Mouse (Mus musculus) cortical plate, adult 2 months (tissue): ENCODE data around the gene 1810062G17Rik.
A peak's percentile ranks its signal among the peaks of the same experiment; 100 is the strongest.

Experiments used
- CTCF ChIP-seq: fragments of 200-500 bp; IDR thresholded peaks from 2 replicates; pipeline ENCODE4 v1.5.1; 2011; ENCODE audit warnings: mild to moderate bottlenecking, control low read depth, low read length; ENCODE audit not compliant: insufficient read depth; ENCODE audit errors: extremely low read depth
- POLR2A ChIP-seq: fragments of 200-500 bp; IDR thresholded peaks from 2 replicates; pipeline ENCODE4 v1.6.1; 2011; ENCODE audit warnings: mild to moderate bottlenecking, low read length, control low read depth; ENCODE audit not compliant: insufficient read depth; ENCODE audit errors: extremely low read depth

DNA sequence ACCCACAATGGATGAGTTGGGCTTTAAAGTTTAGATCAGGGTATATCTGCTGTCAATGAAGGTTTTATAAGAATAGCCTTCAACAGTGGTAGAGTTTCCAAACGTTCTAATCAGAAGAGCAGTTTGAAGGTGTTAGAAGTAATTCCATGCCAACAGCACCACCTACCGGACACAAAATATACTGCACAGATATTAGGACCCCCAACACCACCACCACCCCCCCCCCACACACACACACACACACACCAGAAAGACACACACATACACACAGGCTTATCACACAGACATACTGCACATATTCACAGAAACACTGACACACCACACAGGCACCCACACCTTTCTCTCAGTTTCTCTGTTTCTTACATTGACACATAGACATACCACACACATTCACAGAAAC is 33.3 kb upstream of the 1810062G17Rik start:
- TF ChIP-seq POLR2A (no peak), CTCF (peak; percentile 53)
